Mouse (Mus musculus) kidney, embryonic 15.5 days (tissue): ENCODE data around the gene Gprc5c. TPM values are rescaled to one million over a fixed set of nuclear protein-coding genes. Genes with fewer than 3 reads are reported as not detected.

Source experiments
- ATAC-seq: fragments of 200-750 bp; cut with Nextera tagmentation; replicated peaks from 2 replicates; pipeline ENCODE4 v1.8.0; 2017; ENCODE audit warnings: moderate TSS enrichment; ENCODE audit not compliant: low FRiP score
- H3K27ac ChIP-seq: fragments of 300-500 bp; sonication (generic); 2 replicates; pipeline ENCODE4 v1.5.1; 2015; ENCODE audit warnings: mild to moderate bottlenecking, inconsistent platforms
- H3K27me3 ChIP-seq: fragments of 300-500 bp; sonication (generic); 2 replicates; pipeline ENCODE4 v1.6.1; 2015; ENCODE audit warnings: inconsistent platforms
- H3K36me3 ChIP-seq: fragments of 300-500 bp; sonication (generic); 2 replicates; pipeline ENCODE4 v1.6.1; 2015; ENCODE audit warnings: inconsistent platforms
- H3K4me1 ChIP-seq: fragments of 300-500 bp; sonication (generic); 2 replicates; pipeline ENCODE4 v1.6.1; 2015; ENCODE audit warnings: inconsistent platforms
- H3K4me2 ChIP-seq: fragments of 300-500 bp; sonication (generic); 2 replicates; pipeline ENCODE4 v1.6.1; 2015; ENCODE audit warnings: moderate library complexity, mild to moderate bottlenecking, inconsistent platforms
- H3K4me3 ChIP-seq: fragments of 300-500 bp; sonication (generic); replicated peaks from 2 replicates; pipeline ENCODE4 v1.5.1; 2015; ENCODE audit warnings: mild to moderate bottlenecking, inconsistent platforms
- H3K9ac ChIP-seq: fragments of 300-500 bp; sonication (generic); 2 replicates; pipeline ENCODE4 v1.6.1; 2015; ENCODE audit warnings: mild to moderate bottlenecking, inconsistent platforms
- H3K9me3 ChIP-seq: fragments of 300-500 bp; sonication (generic); replicated peaks from 2 replicates; pipeline ENCODE4 v1.6.1; 2016; ENCODE audit warnings: inconsistent platforms
- WGBS: fragments of 180-500 bp; shearing (Covaris S2); methylation state at CpG from one replicate; pipeline ENCODE4 v1.1.7; 2015; ENCODE audit warnings: mixed read lengths; 5-methylcytosine and 5-hydroxymethylcytosine counted together
- polyA plus RNA-seq: library from polyadenylated mRNA; unstranded; fragments of >200 nt; fragmentation: Nextera tagmentation; extraction: Ambion mirVana; gene quantifications from 2 replicates; pipeline ENCODE4 v1.2.1, GENCODE M21; 2015

The Gprc5c gene
- polyA plus RNA-seq, 1 experiment from 2014 or later, result 119 TPM

GRCm38 (mm10) chr11:114874226-114875145 lies 23.5 kb downstream of the Gprc5c start:
- 0 out of 2 replicates have a peak, but pooled peaks have one; percentile 5 for ATAC-seq
- WGBS, result 48% methylated on average over 9 of the region's 9 CpGs
- H3K4me3 ChIP-seq, result no peak overlapping the region
- peak overlapping the region; percentile 82 for H3K27ac ChIP-seq
- no peaks in the 10 kb centered on the region for H3K27me3 ChIP-seq
- peaks cover 61% of the 10 kb centered on the region for H3K4me1 ChIP-seq
- peaks cover 26% of the 10 kb centered on the region for H3K36me3 ChIP-seq
- H3K4me2 ChIP-seq, result no peak overlapping the region
- H3K9me3 ChIP-seq, result no peaks in the 10 kb centered on the region
- no peak overlapping the region for H3K9ac ChIP-seq

GRCm38 (mm10) chr11:114875301-114875801 lies 24.4 kb downstream of the Gprc5c start:
- peaks cover 61% of the 10 kb centered on the region for H3K4me1 ChIP-seq
- no peak overlapping the region for H3K4me3 ChIP-seq
- H3K27ac ChIP-seq, result peak overlapping the region; percentile 82
- H3K27me3 ChIP-seq, result no peaks in the 10 kb centered on the region
- peak overlapping the region; percentile 20; the same call in 1 of the 2 replicates for H3K4me2 ChIP-seq
- ATAC-seq, result peak; percentile 61
- H3K36me3 ChIP-seq, result peaks cover 17% of the 10 kb centered on the region
- no peaks in the 10 kb centered on the region for H3K9me3 ChIP-seq
- WGBS, result 2% methylated on average over 9 of the region's 9 CpGs
- H3K9ac ChIP-seq, result no peak overlapping the region

GRCm38 (mm10) chr11:114876176-114876575 lies 25.2 kb downstream of the Gprc5c start:
- Histone ChIP-seq H3K4me1 (peaks cover 61% of the 10 kb centered on the region), H3K36me3 (peaks cover 9% of the 10 kb centered on the region), H3K27ac (peak overlapping the region; percentile 82), H3K9me3 (no peaks in the 10 kb centered on the region), H3K4me3 (no peak overlapping the region), H3K4me2 (0 out of 2 replicates have a peak overlapping the region, but pooled peaks have one; percentile 20), H3K27me3 (no peaks in the 10 kb centered on the region), H3K9ac (no peak overlapping the region)
- ATAC-seq, result peak; percentile 41; the same call in 1 of the 2 replicates
- WGBS, result 26% methylated on average over 7 of the region's 7 CpGs

- H3K4me3 ChIP-seq, result no peak overlapping the region
- no peak overlapping the region for H3K4me2 ChIP-seq
- WGBS, result 16% methylated on average over 2 of the region's 2 CpGs
- H3K4me1 ChIP-seq, result peaks cover 61% of the 10 kb centered on the region
- no peak overlapping the region for H3K9ac ChIP-seq
- H3K9me3 ChIP-seq, result no peaks in the 10 kb centered on the region
- H3K36me3 ChIP-seq, result peaks cover 4% of the 10 kb centered on the region
- no peak for ATAC-seq
- H3K27me3 ChIP-seq, result no peaks in the 10 kb centered on the region
- H3K27ac ChIP-seq, result peak overlapping the region; percentile 82
Observed at GRCm38 (mm10) chr11:114876621-114877020, 25.7 kb downstream of the Gprc5c start.

GRCm38 (mm10) chr11:114877145-114877544 lies 26.2 kb downstream of the Gprc5c start:
- WGBS, result 39% methylated on average over 3 of the region's 3 CpGs
- ATAC-seq, result no peak
- no peaks in the 10 kb centered on the region for H3K9me3 ChIP-seq
- H3K9ac ChIP-seq, result no peak overlapping the region
- H3K27me3 ChIP-seq, result no peaks in the 10 kb centered on the region
- no peaks in the 10 kb centered on the region for H3K36me3 ChIP-seq
- H3K4me2 ChIP-seq, result no peak overlapping the region
- H3K27ac ChIP-seq, result peak overlapping the region; percentile 82
- peaks cover 57% of the 10 kb centered on the region for H3K4me1 ChIP-seq
- H3K4me3 ChIP-seq, result no peak overlapping the region

GRCm38 (mm10) chr11:114879666-114880065 lies 28.7 kb downstream of the Gprc5c start:
- no peak for ATAC-seq
- WGBS, result 71% methylated on average over 2 of the region's 2 CpGs
- H3K9me3 ChIP-seq, result no peaks in the 10 kb centered on the region

GRCm38 (mm10) chr11:114880185-114880584 lies 29.2 kb downstream of the Gprc5c start:
- Histone ChIP-seq H3K36me3 (no peaks in the 10 kb centered on the region), H3K27me3 (no peaks in the 10 kb centered on the region), H3K4me1 (peaks cover 30% of the 10 kb centered on the region), H3K4me2 (no peak overlapping the region), H3K4me3 (no peak overlapping the region), H3K27ac (no peak overlapping the region), H3K9me3 (no peaks in the 10 kb centered on the region), H3K9ac (no peak overlapping the region)
- ATAC-seq, result no peak

More at GRCm38 (mm10) chr11:114879666-114880065, 28.7 kb downstream of the Gprc5c start:
- no peak overlapping the region for H3K27ac ChIP-seq
- no peaks in the 10 kb centered on the region for H3K36me3 ChIP-seq
- no peak overlapping the region for H3K4me3 ChIP-seq
- H3K4me1 ChIP-seq, result peaks cover 33% of the 10 kb centered on the region
- H3K27me3 ChIP-seq, result no peaks in the 10 kb centered on the region
- H3K4me2 ChIP-seq, result no peak overlapping the region
- H3K9ac ChIP-seq, result no peak overlapping the region

- Histone ChIP-seq H3K4me2 (no peak overlapping the region), H3K9ac (no peak overlapping the region), H3K4me3 (no peak overlapping the region), H3K27ac (no peak overlapping the region), H3K4me1 (peaks cover 26% of the 10 kb centered on the region), H3K36me3 (no peaks in the 10 kb centered on the region), H3K27me3 (no peaks in the 10 kb centered on the region), H3K9me3 (no peaks in the 10 kb centered on the region)
- WGBS, result 0% methylated on average over 1 of the region's 1 CpGs
- no peak for ATAC-seq
Observed at GRCm38 (mm10) chr11:114880589-114880988, 29.6 kb downstream of the Gprc5c start.

- Histone ChIP-seq H3K27me3 (no peaks in the 10 kb centered on the region), H3K9ac (no peak overlapping the region), H3K27ac (no peak overlapping the region), H3K9me3 (no peaks in the 10 kb centered on the region), H3K4me1 (peaks cover 3% of the 10 kb centered on the region; the same call in 1 of the 2 replicates), H3K4me2 (no peak overlapping the region), H3K36me3 (no peaks in the 10 kb centered on the region), H3K4me3 (no peak overlapping the region)
- WGBS, result 93% methylated on average over 4 of the region's 4 CpGs
- no peak for ATAC-seq
Observed at GRCm38 (mm10) chr11:114883251-114883789, 32.4 kb downstream of the Gprc5c start.

GRCm38 (mm10) chr11:114884380-114885100 lies 33.6 kb downstream of the Gprc5c start:
- Histone ChIP-seq H3K4me1 (peaks cover 3% of the 10 kb centered on the region; the same call in 1 of the 2 replicates), H3K4me2 (no peak overlapping the region), H3K27me3 (no peaks in the 10 kb centered on the region), H3K9me3 (no peaks in the 10 kb centered on the region), H3K4me3 (no peak overlapping the region), H3K36me3 (no peaks in the 10 kb centered on the region), H3K9ac (no peak overlapping the region), H3K27ac (no peak overlapping the region)
- WGBS, result 84% methylated on average over 4 of the region's 4 CpGs
- ATAC-seq, result no peak

GRCm38 (mm10) chr11:114889991-114890518 lies 39.1 kb downstream of the Gprc5c start, which contains the start of gene Cd300a:
TSS of gene Cd300a (plus strand) at chr11:114890041.
- Histone ChIP-seq H3K9me3 (no peaks in the 10 kb centered on the region), H3K4me2 (peak within 1 kb of the TSS; percentile 44), H3K4me1 (peaks cover 9% of the 10 kb centered on the region), H3K4me3 (0 out of 2 replicates have a peak within 1 kb of the TSS, but pooled peaks have one; percentile 3), H3K27ac (no peak within 1 kb of the TSS), H3K36me3 (no peaks in the 10 kb centered on the region), H3K27me3 (no peaks in the 10 kb centered on the region), H3K9ac (no peak within 1 kb of the TSS)
- WGBS, result 28% methylated on average over 18 of the region's 18 CpGs
- ATAC-seq, result peak; percentile 54; the same call in 1 of the 2 replicates
